Mouse (Mus musculus) hindbrain, embryonic 16.5 days (tissue): ENCODE results near the gene Chn2. TPM values are rescaled to one million over a fixed set of nuclear protein-coding genes. Genes with fewer than 3 reads are reported as not detected.

Source experiments
- ATAC-seq: fragments of 200-750 bp; cut with Nextera tagmentation; 2 replicates; pipeline ENCODE4 v1.8.0; 2017; ENCODE audit warnings: moderate TSS enrichment, moderate library complexity
- H3K27ac ChIP-seq: fragments of 300-500 bp; sonication (generic); 2 replicates; pipeline ENCODE4 v1.5.1; 2014; ENCODE audit warnings: low read depth, mild to moderate bottlenecking, control low read depth, low read length, moderate library complexity
- H3K27me3 ChIP-seq: fragments of 300-500 bp; sonication (generic); replicated peaks from 2 replicates; pipeline ENCODE4 v1.6.1; 2014; ENCODE audit warnings: low read length; ENCODE audit not compliant: control insufficient read depth, insufficient read depth
- H3K36me3 ChIP-seq: fragments of 300-500 bp; sonication (generic); 2 replicates; pipeline ENCODE4 v1.6.1; 2014; ENCODE audit warnings: mild to moderate bottlenecking, low read length, moderate library complexity, mixed read lengths; ENCODE audit not compliant: control insufficient read depth, insufficient read depth
- H3K4me1 ChIP-seq: fragments of 300-500 bp; sonication (generic); 2 replicates; pipeline ENCODE4 v1.6.1; 2014; ENCODE audit warnings: low read depth, low read length; ENCODE audit not compliant: control insufficient read depth, insufficient read depth
- H3K4me2 ChIP-seq: fragments of 300-500 bp; sonication (generic); 2 replicates; pipeline ENCODE4 v1.6.1; 2014; ENCODE audit warnings: mild to moderate bottlenecking, low read length, control low read depth, moderate library complexity
- H3K4me3 ChIP-seq: fragments of 300-500 bp; sonication (generic); 2 replicates; pipeline ENCODE4 v1.5.1; 2014; ENCODE audit warnings: mild to moderate bottlenecking, low read length, control low read depth, moderate library complexity
- H3K9ac ChIP-seq: fragments of 300-500 bp; sonication (generic); 2 replicates; pipeline ENCODE4 v1.6.1; 2014; ENCODE audit warnings: low read depth, mild to moderate bottlenecking, control low read depth, low read length, moderate library complexity
- H3K9me3 ChIP-seq: fragments of 300-500 bp; sonication (generic); 2 replicates; pipeline ENCODE4 v1.6.1; 2014; ENCODE audit warnings: mild to moderate bottlenecking, low read length, moderate library complexity; ENCODE audit not compliant: control insufficient read depth
- WGBS: fragments of 180-500 bp; shearing (Covaris S2); extraction: QIAGEN DNeasy Blood & Tissue Kit; methylation state at CpG from one replicate; pipeline ENCODE4 v1.1.7; 2014; 5-methylcytosine and 5-hydroxymethylcytosine counted together
- polyA plus RNA-seq: library from polyadenylated mRNA; unstranded; fragments of >200 nt; fragmentation: Nextera tagmentation; extraction: Ambion mirVana; gene quantifications from 2 replicates; pipeline ENCODE4 v1.2.1, GENCODE M21; 2015

The Chn2 gene
- polyA plus RNA-seq, 1 experiment from 2014 or later: 24.4 TPM

DNA sequence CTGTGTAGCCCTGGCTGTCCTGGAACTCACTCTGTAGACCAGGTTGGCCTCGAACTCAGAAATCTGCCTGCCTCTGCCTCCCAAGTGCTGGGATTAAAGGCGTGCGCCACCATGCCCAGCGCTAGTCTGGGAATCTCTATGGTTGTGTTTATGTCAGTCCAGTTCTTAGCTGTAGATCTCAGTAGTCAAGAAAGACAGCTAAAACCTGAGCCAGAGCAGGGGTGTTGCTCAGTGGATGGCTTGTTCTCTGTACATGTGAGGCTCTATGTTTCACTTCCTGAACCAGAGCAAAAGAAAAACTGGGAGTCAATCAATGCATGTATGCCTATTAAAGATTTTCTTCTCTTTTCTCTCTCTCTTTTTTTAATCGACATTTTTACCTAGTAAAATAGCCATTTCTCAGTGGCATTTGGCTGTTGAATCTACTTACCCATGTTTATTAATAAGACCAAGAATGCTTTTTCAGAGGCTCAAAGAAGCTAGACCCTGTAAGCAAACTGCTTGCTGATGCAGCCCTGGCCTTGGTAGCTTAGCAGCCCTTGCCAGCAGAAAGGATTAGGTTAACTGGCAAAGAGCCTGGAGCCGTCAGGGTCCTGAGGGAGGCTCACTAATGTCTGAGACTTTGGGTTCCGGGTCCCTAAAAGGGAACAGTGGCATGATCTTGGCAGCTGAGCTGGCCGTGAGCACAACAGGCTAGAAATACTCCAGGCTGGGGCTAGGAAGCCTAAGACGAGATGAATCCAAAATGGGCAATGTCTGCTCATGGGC lies 87.1 kb downstream of the Chn2 start:
- Histone ChIP-seq H3K9me3 (no peaks in the 10 kb centered on the region), H3K4me3 (no peak overlapping the region), H3K4me1 (peaks cover 11% of the 10 kb centered on the region), H3K27me3 (no peaks in the 10 kb centered on the region), H3K4me2 (no peak overlapping the region), H3K36me3 (no peaks in the 10 kb centered on the region), H3K27ac (peak overlapping the region; percentile 2; the same call in 1 of the 2 replicates), H3K9ac (no peak overlapping the region)
- peak; percentile 77 for ATAC-seq
- WGBS: 62% methylated on average over 9 of the region's 9 CpGs

DNA sequence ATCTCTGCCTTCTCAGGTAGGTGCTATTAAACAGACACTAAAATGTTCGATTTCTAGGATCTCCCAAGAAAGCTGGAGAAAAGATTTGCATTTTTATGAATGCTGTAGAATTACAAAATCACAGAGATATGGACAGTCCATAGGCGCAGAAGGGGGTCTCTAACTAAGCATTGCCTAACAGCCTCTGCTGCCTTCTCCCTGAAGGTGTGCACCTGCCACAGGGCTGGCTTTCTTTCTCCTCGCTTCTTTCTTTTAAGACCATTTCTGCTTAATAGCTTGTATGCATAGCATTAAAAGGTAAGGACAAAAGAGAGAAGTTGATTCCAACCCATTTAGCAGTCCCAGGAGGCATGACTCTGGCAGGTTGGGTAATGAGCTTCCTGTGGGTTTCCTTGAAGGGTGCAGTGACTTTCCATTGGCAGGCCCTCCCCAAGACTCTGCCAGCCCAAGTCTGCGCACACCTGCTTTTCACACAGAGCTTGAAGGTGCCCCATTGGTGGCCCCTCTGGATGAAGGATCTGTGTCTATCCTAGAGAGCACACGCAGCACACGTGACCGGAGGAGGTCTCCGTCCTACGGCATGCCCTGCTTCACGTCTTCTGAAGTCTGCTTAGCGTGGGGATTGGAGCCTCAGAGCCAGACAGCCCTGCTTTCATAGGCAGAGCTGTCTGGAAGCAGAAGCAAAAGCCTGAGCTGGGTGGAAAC lies 87.8 kb downstream of the Chn2 start:
- H3K4me2 ChIP-seq: no peak overlapping the region
- peaks cover 11% of the 10 kb centered on the region for H3K4me1 ChIP-seq
- H3K36me3 ChIP-seq: no peaks in the 10 kb centered on the region
- peak; percentile 57 for ATAC-seq
- H3K27me3 ChIP-seq: no peaks in the 10 kb centered on the region
- H3K4me3 ChIP-seq: no peak overlapping the region
- H3K27ac ChIP-seq: peak overlapping the region; percentile 34
- no peak overlapping the region for H3K9ac ChIP-seq
- 77% methylated on average over 11 of the region's 11 CpGs for WGBS
- H3K9me3 ChIP-seq: no peaks in the 10 kb centered on the region

DNA sequence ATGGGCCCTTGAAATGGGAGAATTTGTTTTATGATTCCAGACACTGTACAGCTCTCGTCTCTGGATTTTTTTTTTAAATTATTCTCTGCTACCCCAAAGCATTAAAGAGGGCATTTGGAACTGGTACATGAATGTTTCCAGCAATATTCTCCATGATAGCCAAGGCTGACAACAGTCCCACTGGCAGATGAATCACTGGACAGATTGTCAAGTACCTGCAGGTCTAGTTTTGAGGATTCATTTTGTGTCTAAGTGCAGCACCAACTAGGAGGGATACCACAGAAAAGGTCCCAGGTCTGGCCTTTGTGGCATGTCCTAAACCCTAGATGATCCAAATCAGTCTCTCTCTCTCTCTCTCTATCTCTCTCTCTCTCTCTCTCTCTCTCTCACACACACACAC lies 89.3 kb downstream of the Chn2 start:
- H3K4me1 ChIP-seq: peaks cover 13% of the 10 kb centered on the region
- H3K4me2 ChIP-seq: no peak overlapping the region
- H3K4me3 ChIP-seq: no peak overlapping the region
- H3K36me3 ChIP-seq: no peaks in the 10 kb centered on the region
- H3K27ac ChIP-seq: no peak overlapping the region
- H3K9me3 ChIP-seq: no peaks in the 10 kb centered on the region
- ATAC-seq: no peak
- WGBS: 86% methylated on average over 1 of the region's 1 CpGs
- no peaks in the 10 kb centered on the region for H3K27me3 ChIP-seq
- H3K9ac ChIP-seq: no peak overlapping the region

DNA sequence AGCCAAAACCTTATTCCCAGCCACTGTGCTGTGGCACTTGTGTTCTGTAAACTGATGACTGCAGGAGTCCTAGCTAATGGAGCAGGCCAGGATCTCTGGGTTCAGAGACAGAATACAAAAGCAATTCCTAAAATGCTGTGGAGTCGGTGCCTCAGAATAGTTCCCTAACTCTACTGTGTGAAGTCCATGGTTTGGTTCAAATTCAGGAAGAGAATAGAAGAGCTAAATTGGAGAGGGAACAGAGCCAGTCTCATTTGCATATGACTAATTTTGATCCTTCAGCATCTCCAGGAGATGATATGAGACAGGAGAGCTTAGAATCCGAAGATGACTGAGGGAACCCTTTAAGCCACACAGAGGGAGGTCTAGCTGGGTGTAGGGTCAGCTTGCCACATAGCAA lies 90.2 kb downstream of the Chn2 start:
- ATAC-seq: no peak
- Histone ChIP-seq H3K27me3 (no peaks in the 10 kb centered on the region), H3K9me3 (no peaks in the 10 kb centered on the region), H3K27ac (no peak overlapping the region), H3K4me3 (no peak overlapping the region), H3K9ac (no peak overlapping the region), H3K4me2 (no peak overlapping the region), H3K4me1 (peaks cover 16% of the 10 kb centered on the region), H3K36me3 (no peaks in the 10 kb centered on the region)
- WGBS: 55% methylated on average over 2 of the region's 2 CpGs

DNA sequence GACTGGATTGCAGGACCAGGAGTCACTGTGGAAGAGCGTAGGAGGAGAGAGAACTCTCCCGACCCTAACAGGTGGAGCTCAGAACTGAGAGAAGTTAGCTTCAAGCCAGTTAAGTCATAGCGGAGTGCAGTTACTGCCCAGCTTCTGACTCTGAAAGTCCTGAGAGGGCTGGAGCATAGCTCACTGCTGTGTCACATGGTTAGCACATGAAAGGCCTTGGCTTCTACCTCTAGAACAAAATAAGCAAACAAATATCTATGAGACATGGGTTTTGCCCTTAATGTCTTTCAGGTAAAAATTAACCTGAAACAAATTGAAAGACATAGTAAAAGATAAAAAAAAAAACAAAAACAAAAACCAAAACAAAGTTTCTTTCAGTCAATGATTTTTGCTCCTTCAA lies 91.5 kb downstream of the Chn2 start:
- Histone ChIP-seq H3K4me1 (peaks cover 16% of the 10 kb centered on the region), H3K9ac (no peak overlapping the region), H3K9me3 (no peaks in the 10 kb centered on the region), H3K27me3 (no peaks in the 10 kb centered on the region), H3K36me3 (no peaks in the 10 kb centered on the region), H3K27ac (no peak overlapping the region), H3K4me2 (no peak overlapping the region), H3K4me3 (no peak overlapping the region)
- 92% methylated on average over 3 of the region's 3 CpGs for WGBS
- no peak for ATAC-seq

DNA sequence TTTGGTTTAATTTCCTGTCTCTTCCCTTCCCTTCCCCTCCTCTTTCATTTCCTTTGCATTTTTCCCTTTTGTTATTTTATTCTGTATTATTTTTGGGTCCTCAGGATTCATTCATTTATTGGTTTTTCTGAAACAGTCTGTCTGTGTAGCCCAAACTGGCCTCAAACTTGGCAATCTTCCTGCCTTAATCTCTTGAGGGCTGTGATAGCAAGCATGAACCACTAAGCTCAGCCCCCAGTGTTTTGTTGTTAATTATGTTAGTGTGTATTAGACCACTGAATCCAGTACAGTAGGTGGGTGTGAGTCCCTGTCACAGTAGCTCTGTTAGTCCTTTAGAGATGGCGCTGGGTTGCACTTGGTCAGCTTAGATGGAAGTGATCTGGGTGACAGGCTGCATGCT lies 93.2 kb downstream of the Chn2 start:
- Histone ChIP-seq H3K27me3 (no peaks in the 10 kb centered on the region), H3K4me2 (no peak overlapping the region), H3K36me3 (no peaks in the 10 kb centered on the region), H3K9ac (no peak overlapping the region), H3K27ac (no peak overlapping the region), H3K9me3 (no peaks in the 10 kb centered on the region), H3K4me1 (peaks cover 5% of the 10 kb centered on the region; the same call in 1 of the 2 replicates), H3K4me3 (no peak overlapping the region)
- no peak; the same call in 1 of the 2 replicates for ATAC-seq
- 65% methylated on average over 1 of the region's 1 CpGs for WGBS

DNA sequence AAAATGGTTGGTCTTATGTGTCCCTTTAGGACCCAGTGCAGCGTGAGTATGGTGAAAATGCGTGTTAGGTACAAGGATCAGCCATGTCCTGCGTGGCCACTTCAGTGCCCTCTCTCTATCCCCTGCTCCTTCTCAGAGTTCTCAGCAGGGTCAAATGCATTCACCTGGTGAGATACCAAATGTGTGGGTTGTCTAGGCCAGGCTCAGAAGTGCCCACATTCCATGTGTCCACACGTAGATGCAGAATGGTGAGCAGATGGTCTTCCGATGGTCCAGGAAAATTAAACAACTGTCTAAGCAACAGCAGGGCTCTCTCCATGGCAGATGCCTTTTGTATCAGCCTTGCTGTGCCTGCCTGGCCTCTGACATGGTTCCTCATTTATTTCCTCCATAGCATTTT lies 93.9 kb downstream of the Chn2 start:
- H3K4me3 ChIP-seq: no peak overlapping the region
- 62% methylated on average over 5 of the region's 5 CpGs for WGBS
- H3K9ac ChIP-seq: no peak overlapping the region
- H3K9me3 ChIP-seq: no peaks in the 10 kb centered on the region
- no peaks in the 10 kb centered on the region for H3K36me3 ChIP-seq
- H3K4me1 ChIP-seq: peaks cover 5% of the 10 kb centered on the region; the same call in 1 of the 2 replicates
- ATAC-seq: peak; percentile 63
- H3K27me3 ChIP-seq: no peaks in the 10 kb centered on the region
- H3K4me2 ChIP-seq: no peak overlapping the region
- no peak overlapping the region for H3K27ac ChIP-seq

DNA sequence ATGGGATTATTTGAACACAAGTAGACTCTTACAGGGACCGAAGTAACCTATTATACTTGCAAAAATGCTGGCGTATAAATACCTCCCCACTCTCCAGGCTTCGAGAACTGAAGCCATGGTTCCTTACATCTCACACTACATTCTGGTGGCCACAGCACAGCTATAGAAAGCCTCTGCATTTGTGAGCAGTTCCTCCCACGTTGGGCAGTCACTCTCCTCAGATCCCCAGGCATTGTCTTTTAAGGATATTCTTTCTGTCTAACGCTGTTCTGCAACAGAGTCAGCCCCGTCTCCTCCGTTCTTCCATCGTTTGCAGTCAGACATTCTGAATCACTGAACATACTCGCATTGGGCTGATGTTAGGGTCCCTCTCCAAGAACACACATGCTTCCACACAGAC lies 98.8 kb downstream of the Chn2 start:
- Histone ChIP-seq H3K27ac (no peak overlapping the region), H3K9ac (no peak overlapping the region), H3K27me3 (no peaks in the 10 kb centered on the region), H3K4me2 (no peak overlapping the region), H3K9me3 (no peaks in the 10 kb centered on the region), H3K4me3 (no peak overlapping the region), H3K4me1 (peaks cover 2% of the 10 kb centered on the region; the same call in 1 of the 2 replicates), H3K36me3 (no peaks in the 10 kb centered on the region)
- ATAC-seq: no peak
- 84% methylated on average over 9 of the region's 9 CpGs for WGBS

DNA sequence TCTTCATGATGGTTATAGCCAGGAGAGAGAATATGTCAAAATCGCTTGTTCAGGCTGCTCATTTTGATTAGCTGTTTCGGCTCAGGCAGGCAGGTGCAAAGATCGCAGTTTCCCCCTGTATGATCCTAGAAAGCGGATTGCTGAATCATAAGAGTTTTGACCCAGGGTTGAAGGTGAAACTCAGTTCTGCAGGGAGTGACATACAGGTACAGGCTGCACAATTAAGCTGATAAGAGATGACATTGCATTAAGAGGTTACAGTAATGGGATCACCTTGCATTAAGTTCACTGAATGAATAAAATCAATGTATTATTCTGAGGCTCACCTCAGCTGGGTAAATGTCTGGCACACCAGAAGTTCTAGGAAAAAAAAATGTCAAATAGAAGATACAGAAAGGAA lies 101.1 kb downstream of the Chn2 start:
- ATAC-seq: no peak
- no peaks in the 10 kb centered on the region for H3K36me3 ChIP-seq
- H3K4me1 ChIP-seq: no peaks in the 10 kb centered on the region
- 88% methylated on average over 4 of the region's 4 CpGs for WGBS
- H3K9me3 ChIP-seq: no peaks in the 10 kb centered on the region
- no peak overlapping the region for H3K9ac ChIP-seq
- no peaks in the 10 kb centered on the region for H3K27me3 ChIP-seq
- H3K4me2 ChIP-seq: no peak overlapping the region
- no peak overlapping the region for H3K4me3 ChIP-seq
- H3K27ac ChIP-seq: no peak overlapping the region
